Mouse (Mus musculus): ENCODE data around the gene Lmbr1. TPM values are rescaled to one million over a fixed set of nuclear protein-coding genes. Genes with fewer than 3 reads are reported as not detected.

Gene Lmbr1
- total RNA-seq, 2 experiments from 2014 or later = 14.3 to 15.2 TPM

DNA sequence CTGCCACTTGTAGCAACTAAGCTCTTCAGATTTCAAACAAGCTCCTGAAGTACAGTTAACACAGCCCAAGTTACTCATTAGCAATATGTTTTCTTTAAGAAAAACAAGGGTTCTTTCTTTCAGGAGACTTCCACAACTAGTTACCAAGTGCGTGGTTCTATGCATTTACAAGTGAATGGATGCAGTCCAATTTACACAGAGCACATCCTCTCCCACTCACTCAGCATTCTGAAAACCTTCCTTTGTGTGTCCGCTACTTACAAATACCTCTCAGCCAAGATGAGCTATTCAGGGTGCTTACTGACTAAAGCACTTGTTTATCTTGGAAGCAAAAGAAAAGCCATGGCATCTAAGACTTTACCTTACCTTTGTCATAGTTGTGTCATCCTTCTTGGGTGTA, 124.3 kb downstream of the Lmbr1 start:
- no peak for DNase-seq

DNA sequence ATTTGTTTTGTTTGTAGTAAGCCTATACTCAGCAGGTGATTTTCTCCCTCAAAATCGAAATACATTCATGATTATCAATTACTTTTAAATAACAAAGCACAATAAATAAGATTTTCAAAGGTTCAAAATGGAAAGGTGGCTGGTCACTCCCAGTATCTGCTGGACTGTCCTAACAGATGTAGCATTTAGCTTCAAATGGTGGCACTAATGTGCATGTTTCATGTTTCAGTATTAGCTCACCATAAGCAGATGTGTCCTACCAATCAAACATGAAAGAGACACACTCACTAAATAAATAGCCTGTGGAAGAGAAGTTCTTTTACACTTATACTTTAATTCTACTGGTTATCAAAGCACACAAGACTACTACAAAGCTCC, 126.7 kb downstream of the Lmbr1 start:
- no peak for DNase-seq

DNA sequence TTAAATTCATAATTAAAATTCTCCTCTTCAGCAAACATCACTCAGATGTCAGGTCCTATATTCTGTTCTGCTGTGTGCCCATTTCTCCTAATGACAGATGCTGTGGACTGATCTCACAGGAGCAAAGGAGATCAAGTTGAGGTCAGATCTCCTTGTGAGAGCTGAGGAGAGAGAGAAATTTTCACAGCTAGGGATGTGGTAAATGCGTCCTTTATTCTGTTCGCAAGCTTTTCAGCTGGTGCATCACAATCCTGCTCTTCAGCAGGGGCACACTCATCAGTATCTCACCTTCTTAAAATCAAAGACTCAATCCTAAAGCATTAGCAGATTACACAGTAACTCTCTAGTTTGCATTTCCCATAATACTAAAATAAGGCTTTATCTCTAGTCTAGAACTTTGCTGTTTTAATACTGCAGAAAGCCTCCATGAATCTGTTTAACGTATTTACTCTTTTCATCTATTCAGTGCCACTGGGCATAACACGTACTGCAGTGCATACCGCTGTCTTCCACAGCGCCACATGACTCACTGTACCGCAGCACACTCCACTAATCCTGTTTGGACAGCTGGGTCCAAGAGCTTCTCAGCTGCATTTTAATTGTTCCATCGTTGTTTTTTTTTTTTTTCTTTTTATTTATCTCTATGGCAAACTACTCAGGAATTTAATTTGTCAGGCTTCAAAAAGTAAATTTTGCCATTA, 127.2 kb downstream of the Lmbr1 start:
- no peak for DNase-seq

DNA sequence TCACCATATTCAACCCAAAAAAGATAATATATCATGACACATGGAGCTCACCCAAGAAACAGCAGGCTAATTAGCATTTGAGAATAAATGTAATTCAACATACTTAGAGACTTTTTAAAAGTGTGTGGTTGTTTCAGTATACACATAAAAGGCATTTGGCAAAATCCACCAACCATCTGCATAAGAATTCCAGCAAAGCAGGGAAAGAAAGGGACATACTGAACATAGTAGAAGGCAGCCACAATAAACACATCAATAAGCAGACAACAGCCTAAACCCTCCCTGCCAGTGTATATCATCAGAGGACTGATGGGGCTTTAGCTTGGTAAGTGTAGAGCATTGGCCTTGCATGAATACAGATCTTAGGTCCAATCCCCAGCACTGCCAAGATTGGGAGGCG, 133.4 kb downstream of the Lmbr1 start:
- no peak for DNase-seq

DNA sequence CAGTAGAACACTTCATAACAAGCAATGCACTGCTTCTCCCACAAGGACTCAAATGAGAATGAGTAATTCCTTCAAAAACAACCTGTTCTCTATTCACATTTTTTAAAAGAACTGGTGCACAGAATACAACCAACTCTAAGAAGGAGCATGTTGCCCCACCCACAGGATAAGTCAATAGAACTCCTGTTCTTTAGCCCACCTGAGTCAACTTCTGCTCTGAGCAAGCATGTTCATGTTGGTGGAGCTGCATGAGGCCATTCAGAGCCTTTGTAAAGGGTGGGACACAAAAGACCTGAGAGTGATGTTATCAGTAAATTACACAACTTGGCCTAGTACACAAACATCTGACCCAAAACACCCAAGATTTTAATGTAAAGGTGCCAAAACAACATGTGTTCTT, 139.8 kb downstream of the Lmbr1 start:
- DNase-seq = no peak

DNA sequence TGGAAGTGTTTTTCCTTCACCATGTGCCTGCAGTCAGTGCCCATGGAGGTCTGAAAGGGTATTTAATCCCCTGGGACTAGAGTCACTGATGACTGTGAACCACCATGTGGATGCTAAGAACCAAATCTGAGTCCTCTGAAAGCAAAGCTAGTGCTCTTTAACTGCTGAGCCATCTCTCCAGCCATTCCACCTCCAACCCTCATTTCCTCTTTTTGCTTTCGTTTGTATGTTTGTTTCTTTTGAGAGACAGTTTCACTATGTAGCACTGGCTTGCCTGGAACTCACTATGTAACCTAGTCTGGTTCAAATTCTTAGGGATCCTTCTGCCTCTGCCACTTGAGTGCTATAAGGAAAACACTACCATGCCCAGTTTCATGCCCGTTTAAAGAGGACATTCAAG, 147.7 kb downstream of the Lmbr1 start:
- DNase-seq = no peak

DNA sequence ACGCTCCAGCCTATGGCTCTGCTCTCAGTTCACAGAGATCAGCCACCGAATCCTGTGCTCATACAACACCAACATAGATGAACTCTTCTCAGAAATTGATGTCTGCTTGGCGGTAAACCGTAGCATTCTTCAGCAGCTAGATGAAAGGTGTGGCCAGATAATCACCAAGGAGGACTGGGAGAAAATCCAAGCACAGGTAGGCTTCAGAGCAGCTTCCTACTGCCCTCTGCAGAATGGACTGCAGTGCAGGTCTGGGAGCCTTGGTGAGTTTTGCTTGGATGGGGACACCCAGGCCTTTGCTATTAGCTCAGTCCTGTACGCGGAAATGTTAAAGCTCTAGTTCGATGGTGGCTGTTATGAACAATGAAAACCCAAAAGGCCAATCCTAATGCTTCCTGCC, 154.1 kb downstream of the Lmbr1 start:
- DNase-seq = no peak

DNA sequence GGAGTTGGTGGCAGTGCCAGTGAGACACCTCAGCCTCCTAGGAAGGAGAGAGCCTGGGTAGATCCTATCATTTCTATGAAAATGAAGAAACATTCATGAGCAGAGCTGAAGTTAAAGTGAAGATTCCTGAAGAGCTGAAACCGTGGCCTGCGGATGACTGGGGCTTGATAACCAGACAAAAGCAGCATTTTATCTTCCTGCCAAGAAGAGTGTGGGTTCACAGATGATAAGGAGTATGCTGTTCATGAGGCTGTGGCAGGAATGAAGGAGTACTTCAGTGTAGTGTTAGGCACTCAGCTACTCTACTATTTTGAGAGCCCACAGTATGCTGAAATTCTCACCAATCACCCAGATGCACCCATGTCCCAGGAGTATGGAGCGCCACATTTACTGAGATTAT, 160.2 kb downstream of the Lmbr1 start:
- DNase-seq = no peak

DNA sequence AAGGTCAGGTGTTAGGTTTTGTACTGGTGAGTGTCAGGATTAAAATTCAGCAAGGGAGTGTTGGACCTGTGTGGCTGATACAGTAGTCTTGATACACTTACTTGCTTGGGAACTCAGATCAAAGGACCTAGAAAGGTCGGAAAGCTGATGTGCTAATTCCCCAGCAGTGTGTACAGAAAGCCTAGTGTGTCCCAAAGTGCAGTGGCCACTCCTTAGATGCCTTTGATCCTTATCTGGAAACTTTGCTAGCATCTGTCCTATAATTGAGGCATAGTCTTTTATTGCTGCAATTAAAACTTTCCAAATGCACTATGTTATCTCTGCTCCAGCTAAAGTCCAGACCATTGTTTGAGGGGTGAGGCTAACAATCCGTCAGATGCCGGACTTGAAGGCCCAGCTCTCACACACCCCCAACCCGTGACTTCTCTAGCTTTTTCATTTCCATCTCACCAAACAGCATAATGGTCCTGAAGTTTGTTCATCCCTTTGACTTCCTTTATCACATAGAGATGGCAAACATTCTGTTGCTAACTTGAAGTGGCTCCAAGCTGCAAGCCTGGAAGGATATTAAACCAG, 166.1 kb downstream of the Lmbr1 start:
- no peak for DNase-seq

DNA sequence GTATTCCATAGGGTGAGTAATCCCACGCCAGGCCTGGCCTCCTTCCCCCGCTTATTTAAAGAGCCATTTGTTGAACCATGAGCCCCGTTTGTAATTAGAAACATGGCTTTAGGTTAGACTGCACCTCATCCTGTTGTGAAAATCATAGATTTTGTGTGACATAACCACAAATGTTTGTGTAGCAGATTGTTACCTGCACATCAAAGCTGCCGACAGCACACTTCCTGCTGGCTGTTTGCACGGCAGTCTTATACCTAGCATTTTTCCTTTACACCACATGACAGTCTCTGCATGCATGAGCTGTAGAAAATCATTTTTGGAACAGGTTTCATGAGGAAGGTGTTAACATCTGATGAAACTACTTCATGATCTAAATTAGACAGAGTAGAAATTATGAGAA, 172.5 kb downstream of the Lmbr1 start:
- DNase-seq = no peak

DNA sequence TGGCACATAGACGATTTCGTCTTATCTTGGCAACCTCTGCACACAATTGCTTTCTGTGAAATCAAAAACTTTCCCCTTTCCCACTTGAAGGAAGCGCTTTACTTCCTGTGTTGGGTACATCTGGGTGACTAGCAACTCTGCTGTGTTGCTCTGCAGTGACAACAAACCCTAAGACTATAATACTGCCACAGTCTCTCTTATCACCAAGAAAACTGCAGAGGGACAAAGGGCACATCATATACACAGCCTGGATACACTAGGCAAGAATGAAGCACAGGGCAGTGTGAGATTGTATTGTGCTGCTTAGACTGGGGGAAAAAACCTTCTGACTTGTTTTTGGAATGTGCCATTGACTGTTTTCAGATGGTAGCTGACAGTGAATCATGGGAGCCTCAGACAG, 178.3 kb downstream of the Lmbr1 start:
- no peak for DNase-seq

DNA sequence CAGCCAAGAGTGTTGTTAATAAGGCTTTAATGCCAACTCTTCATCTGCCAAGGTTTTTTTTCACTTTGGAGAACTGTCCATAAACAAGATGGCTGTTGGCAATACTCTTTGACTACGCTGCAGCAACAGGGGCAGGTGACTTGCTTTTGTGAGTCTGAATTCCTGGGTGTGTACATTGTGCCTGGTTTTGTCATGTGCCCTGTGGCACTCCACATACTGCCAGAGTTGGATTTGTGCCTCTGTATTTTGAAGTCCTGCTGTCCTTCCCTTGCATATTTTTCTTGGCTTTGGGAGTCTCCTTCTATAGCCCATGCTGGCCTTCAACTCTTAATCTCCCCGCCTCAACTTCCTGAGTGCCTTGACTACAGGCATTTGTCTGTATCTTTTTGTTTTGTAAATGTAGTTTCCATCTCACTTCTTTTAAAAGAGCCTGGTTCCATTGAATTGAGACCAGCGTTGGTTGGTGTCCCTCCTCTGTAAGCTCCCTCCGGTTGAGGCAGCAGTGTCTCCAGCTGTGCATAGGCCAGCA, 179.2 kb downstream of the Lmbr1 start:
- no peak for DNase-seq

DNA sequence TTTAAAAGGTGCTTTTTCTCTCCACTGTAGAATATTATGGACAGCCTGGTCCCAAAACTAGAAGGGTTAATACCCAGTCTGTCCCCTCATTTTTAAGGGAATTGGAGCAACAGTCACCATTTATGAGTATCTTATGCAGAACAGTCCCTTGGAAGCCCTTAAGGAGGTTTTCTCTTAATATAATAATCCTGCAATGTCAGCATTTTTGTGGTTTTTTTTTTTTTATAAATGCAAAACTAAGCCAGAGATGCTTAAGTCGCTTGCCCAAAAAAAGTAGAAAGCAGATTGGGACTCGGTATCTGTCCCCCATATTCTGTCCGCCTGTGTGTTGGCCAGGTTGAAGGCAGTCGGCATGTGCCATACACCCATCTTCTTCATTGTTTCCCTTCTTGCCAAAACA, 181.0 kb downstream of the Lmbr1 start:
- DNase-seq = no peak

DNA sequence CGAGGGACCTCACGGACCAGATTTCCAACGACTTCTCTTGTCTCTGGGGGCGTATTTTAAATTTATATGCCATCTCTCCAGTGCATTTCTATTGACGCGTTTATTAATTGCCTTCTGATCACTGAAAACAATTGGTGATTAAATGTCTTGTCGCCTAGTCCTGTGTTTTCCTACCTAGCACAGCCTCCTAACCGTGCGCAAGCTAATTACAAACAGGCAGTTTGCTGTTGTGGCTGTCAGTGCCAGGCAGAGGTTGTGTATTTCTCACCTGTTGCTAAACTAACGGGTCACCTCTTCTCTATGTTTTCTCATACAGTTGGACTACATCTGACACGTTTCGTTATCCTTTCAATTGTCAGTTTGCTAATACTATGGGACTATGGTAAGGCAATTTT, 181.9 kb downstream of the Lmbr1 start:
- DNase-seq = no peak

DNA sequence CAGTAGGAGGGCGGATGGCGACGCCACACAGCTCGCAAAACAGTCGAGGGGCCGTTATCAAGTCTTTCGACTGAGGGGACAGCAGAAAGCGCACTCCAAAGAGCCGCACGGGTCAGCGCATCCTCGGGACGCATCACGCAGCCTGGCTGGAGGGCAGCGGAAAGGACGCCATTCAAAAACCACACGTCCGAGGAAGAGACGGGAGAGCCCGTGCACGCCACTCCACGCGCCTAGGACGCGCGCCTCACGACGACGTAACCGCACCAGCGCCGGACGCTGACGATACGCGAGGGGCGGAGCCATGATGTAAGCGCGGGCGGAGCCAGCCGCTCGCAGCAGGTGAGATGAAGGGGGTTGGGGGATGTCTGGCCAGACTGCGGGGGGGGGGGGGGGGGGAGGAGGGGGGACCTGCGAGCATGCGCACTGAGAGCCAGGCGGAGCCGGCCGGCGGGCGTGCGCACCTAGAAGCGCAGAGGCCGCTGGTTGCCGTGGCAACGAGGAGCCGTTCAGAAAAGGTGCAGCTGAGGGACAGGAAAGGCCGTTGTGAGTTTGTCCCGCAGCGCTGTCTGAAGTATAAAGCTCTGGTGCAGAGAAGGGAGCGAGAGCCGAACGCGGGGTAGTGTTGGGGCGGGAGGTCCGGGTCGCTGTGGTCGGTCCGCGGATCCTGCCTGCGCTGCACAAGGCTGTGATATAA, 182.5 kb downstream of the Lmbr1 start, which contains the start of gene Rnf32:
TSS of gene Rnf32 (plus strand) at position 423 of the 694 bp plus-strand sequence.
- DNase-seq = peak; percentile 71 to 74

DNA sequence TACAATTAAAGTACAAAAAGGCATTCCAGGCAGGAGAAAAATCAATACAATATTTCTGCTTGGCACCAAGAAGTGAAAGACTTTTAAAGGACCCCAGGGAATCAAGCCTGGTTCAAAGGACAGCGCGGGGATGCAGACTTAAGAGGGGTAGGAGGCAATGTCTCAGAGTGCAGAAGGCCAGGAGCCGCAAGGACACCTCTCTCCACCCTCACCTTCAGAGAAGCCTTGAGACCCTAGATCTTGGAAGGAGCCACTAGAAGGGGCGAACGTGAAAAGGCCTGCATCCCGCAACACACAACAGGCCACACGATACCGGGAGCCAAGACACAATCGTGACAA, 183.0 kb downstream of the Lmbr1 start:
- no peak for DNase-seq

DNA sequence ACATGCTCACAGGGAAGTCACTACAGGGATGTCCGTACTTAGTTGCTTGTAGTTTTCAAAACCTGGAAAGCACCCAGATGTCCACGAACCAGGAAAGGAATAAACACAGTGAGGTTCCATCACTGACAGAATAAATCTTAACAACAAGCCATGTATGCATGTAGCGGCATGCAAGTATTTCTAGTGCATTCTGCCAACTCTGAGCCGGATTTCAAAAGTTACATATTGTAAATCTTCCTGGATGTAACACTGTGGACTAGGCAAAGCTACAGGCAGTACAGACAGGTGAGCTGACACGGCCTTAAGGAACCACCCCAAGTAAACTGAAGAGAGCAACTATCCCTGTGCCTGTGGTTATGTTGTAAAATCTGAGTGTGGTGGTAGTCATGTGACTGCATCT, 191.4 kb downstream of the Lmbr1 start:
- DNase-seq = no peak

Small RNA genes lying within 50 kb of the gene (microRNA-seq; reads per million reads assigned to microRNA genes)
- gene Gm23801 = 0 reads per million in 2 experiments

Other genes with a start within 250 kb of the Lmbr1 start
- gene Rnf32, start 182.4 kb downstream of the Lmbr1 start, total RNA-seq (2021) = under 1 TPM; 0.65 to 0.98 TPM
- 10 to 100 TPM; 11.8 to 17.8 TPM for gene Nom1, start 56.3 kb upstream of the Lmbr1 start, total RNA-seq (2021)
- gene Mnx1, start 100.1 kb upstream of the Lmbr1 start, total RNA-seq (2021) = not detected
- gene Ube3c, start 190.9 kb upstream of the Lmbr1 start, total RNA-seq (2021) = 10 to 100 TPM; 41.0 to 43.9 TPM